Mouse (Mus musculus) heart, embryonic 14.5 days (tissue): ENCODE measurements at regions not wholly inside any gene's neighbourhood (a gene's known extent, or its start where the extent isn't known, plus 50 kb on each side); places are given as distances from the start of the nearest gene placed in this dataset.

Experiments used
- ATAC-seq: fragments of 200-750 bp; cut with Nextera tagmentation; 2 replicates; pipeline ENCODE4 v1.8.0; 2017; ENCODE audit warnings: low read depth, moderate TSS enrichment; ENCODE audit not compliant: insufficient number of reproducible peaks, insufficient read depth, low FRiP score
- H3K27ac ChIP-seq, 2 experiments: fragments of 200-500 bp in 1 of 2; fragments of 300-500 bp in 1 of 2; sonication (generic) in 1 of 2; replicated peaks in 1 of 2; 2 replicates each; pipeline ENCODE4 v1.5.1; 2012 to 2014; ENCODE audit warnings: low read depth in 2 of 2, low read length in 2 of 2, control low read depth in 1 of 2, mild to moderate bottlenecking in 1 of 2, mixed read lengths in 1 of 2; ENCODE audit not compliant: control insufficient read depth in 1 of 2, insufficient read depth in 1 of 2
- H3K27me3 ChIP-seq: fragments of 300-500 bp; sonication (generic); 2 replicates; pipeline ENCODE4 v1.6.1; 2014; ENCODE audit warnings: mild to moderate bottlenecking, low read length, control low read depth; ENCODE audit not compliant: control insufficient read depth, insufficient read depth
- H3K36me3 ChIP-seq: fragments of 300-500 bp; sonication (generic); 2 replicates; pipeline ENCODE4 v1.6.1; 2014; ENCODE audit warnings: mild to moderate bottlenecking, control low read depth, low read length, mixed read lengths; ENCODE audit not compliant: control insufficient read depth, insufficient read depth
- H3K4me1 ChIP-seq, 2 experiments: fragments of 200-500 bp in 1 of 2; fragments of 300-500 bp in 1 of 2; sonication (generic) in 1 of 2; 2 replicates each; pipeline ENCODE4 v1.6.1; 2012 to 2014; ENCODE audit warnings: low read length in 2 of 2, control low read depth in 1 of 2, mixed read lengths in 1 of 2; ENCODE audit not compliant: control insufficient read depth in 2 of 2, insufficient read depth in 2 of 2
- H3K4me2 ChIP-seq: fragments of 300-500 bp; sonication (generic); 2 replicates; pipeline ENCODE4 v1.6.1; 2014; ENCODE audit warnings: mild to moderate bottlenecking, low read length
- H3K4me3 ChIP-seq, 2 experiments: fragments of 200-500 bp in 1 of 2; fragments of 300-500 bp in 1 of 2; sonication (generic) in 1 of 2; 2 replicates each; pipeline ENCODE4 v1.5.1; 2012 to 2014; ENCODE audit warnings: low read length in 2 of 2, mild to moderate bottlenecking in 2 of 2, control low read depth in 1 of 2, low read depth in 1 of 2, moderate library complexity in 1 of 2; ENCODE audit not compliant: control insufficient read depth in 1 of 2, insufficient read depth in 1 of 2
- H3K9ac ChIP-seq: fragments of 300-500 bp; sonication (generic); 2 replicates; pipeline ENCODE4 v1.6.1; 2014; ENCODE audit warnings: mild to moderate bottlenecking, low read length
- H3K9me3 ChIP-seq: fragments of 300-500 bp; sonication (generic); 2 replicates; pipeline ENCODE4 v1.6.1; 2016; ENCODE audit warnings: low read length, control low read depth; ENCODE audit not compliant: control insufficient read depth
- WGBS: fragments of 180-500 bp; shearing (Covaris S2); extraction: QIAGEN DNeasy Blood & Tissue Kit; methylation state at CpG from one replicate; pipeline ENCODE4 v1.1.7; 2014; 5-methylcytosine and 5-hydroxymethylcytosine counted together

GRCm38 (mm10) chr7:111191674-111192073 is 108.8 kb upstream of the Eif4g2 start:
- Histone ChIP-seq H3K36me3 (no peaks in the 10 kb centered on the region), H3K4me1 (peaks cover 4 to 6% of the 10 kb centered on the region in 2 experiments; a peak in 2 of 4 replicates), H3K4me2 (no peak overlapping the region), H3K9me3 (no peaks in the 10 kb centered on the region), H3K9ac (no peak overlapping the region), H3K4me3 (no peak overlapping the region), H3K27me3 (no peaks in the 10 kb centered on the region), H3K27ac (peak overlapping the region in 1 of 2 experiments; percentile 72; a peak in 2 of 4 replicates)
- WGBS, result 31% methylated on average over 4 of the region's 4 CpGs
- peak; percentile 82 for ATAC-seq

- no peaks in the 10 kb centered on the region for H3K36me3 ChIP-seq
- no peak overlapping the region for H3K4me2 ChIP-seq
- no peaks in the 10 kb centered on the region for H3K27me3 ChIP-seq
- no peak overlapping the region for H3K27ac ChIP-seq
- no peaks in the 10 kb centered on the region for H3K9me3 ChIP-seq
- no peak overlapping the region for H3K4me3 ChIP-seq
- no peak for ATAC-seq
- peaks cover 4 to 8% of the 10 kb centered on the region in 2 experiments for H3K4me1 ChIP-seq
- no peak overlapping the region for H3K9ac ChIP-seq
Measured at GRCm38 (mm10) chr7:111191216-111191615, 108.4 kb upstream of the Eif4g2 start.

GRCm38 (mm10) chr7:111189731-111190130 is 106.9 kb upstream of the Eif4g2 start:
- Histone ChIP-seq H3K9me3 (no peaks in the 10 kb centered on the region), H3K27ac (no peak overlapping the region), H3K4me3 (no peak overlapping the region), H3K36me3 (no peaks in the 10 kb centered on the region), H3K4me1 (peaks cover 9 to 20% of the 10 kb centered on the region in 2 experiments), H3K27me3 (no peaks in the 10 kb centered on the region), H3K9ac (no peak overlapping the region), H3K4me2 (no peak overlapping the region)
- WGBS, result 83% methylated on average over 4 of the region's 4 CpGs
- ATAC-seq, result no peak

DNA sequence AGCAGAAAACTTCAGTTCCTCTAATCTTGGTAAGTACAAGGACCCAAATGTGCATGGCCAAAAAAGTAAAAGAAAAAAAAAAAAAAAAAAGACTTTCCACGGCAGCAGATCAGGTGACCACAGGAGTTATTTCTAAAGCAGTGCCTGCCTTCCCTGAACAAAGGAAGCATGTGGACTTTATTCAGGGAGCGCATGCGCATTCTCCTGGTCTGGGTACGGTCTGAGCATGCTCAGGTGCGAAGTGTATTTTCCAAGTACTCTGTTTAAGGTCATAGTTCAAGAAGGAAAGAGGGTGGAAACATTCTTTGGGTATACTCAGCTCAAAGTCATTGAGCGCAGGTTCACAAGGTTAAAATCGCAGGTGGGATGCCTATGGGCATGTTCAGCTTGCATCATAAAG is 103.1 kb upstream of the Eif4g2 start:
- H3K27ac ChIP-seq, result no peak overlapping the region
- H3K36me3 ChIP-seq, result no peaks in the 10 kb centered on the region
- H3K4me2 ChIP-seq, result no peak overlapping the region
- H3K4me3 ChIP-seq, result no peak overlapping the region
- no peak for ATAC-seq
- WGBS, result 72% methylated on average over 7 of the region's 7 CpGs
- peaks cover 7 to 33% of the 10 kb centered on the region in 2 experiments; a peak in 3 of 4 replicates for H3K4me1 ChIP-seq
- no peak overlapping the region for H3K9ac ChIP-seq
- H3K27me3 ChIP-seq, result no peaks in the 10 kb centered on the region
- H3K9me3 ChIP-seq, result no peaks in the 10 kb centered on the region

GRCm38 (mm10) chr7:111183512-111183911 is 100.7 kb upstream of the Eif4g2 start:
- peaks cover 20 to 49% of the 10 kb centered on the region in 2 experiments for H3K4me1 ChIP-seq
- peak overlapping the region; percentile 49 to 58; a peak in 3 of 4 replicates for H3K27ac ChIP-seq
- no peak overlapping the region for H3K4me2 ChIP-seq
- H3K36me3 ChIP-seq, result no peaks in the 10 kb centered on the region
- H3K4me3 ChIP-seq, result no peak overlapping the region
- no peak for ATAC-seq
- no peaks in the 10 kb centered on the region for H3K27me3 ChIP-seq
- no peaks in the 10 kb centered on the region for H3K9me3 ChIP-seq
- 47% methylated on average over 3 of the region's 3 CpGs for WGBS
- H3K9ac ChIP-seq, result no peak overlapping the region

- 32% methylated on average over 3 of the region's 3 CpGs for WGBS
- no peak for ATAC-seq
Measured at GRCm38 (mm10) chr7:111182319-111182718, 99.5 kb upstream of the Eif4g2 start.

DNA sequence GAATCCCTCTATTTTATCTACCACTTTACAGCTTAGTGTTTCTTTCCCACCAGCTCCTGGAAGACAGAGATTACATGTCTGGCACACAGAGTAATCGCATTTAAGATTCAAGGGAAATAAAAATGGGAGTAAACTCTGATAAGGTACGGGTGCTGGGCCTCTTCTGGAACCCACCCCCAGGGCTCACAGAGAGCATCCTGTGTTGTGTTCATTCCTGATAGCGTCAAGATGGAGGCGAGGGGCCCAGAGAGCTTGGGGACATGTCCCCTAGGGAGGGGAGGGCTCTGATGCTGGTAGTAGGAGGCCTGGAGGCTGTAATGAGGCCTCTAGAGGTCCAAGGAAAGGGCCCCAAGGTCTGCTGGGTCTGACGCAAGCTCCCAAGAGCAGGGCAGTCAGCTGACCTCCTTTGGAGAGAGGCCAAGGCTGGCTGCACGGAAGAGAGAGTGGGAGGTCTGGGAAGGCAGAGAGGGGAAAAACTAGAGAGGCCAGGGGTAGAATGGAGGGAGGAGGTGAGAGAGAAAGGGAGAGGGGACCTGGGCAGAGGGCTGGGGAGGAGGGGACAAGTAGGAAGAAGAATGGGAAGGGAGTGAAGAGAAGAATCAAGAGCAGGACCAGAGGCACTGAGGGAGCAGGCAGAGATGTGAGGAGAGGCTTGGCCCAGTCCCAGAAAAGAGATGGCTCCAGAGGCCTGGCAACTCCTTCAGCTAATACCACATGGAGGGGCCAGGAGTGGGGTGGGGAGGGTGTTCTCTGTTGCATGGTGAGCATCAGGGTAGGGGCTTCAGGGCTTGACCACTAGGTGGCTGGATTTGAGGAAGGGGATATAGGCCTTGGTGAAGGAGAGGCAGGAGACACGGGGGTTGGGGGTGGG is 96.8 kb upstream of the Eif4g2 start:
- no peak overlapping the region for H3K4me3 ChIP-seq
- peak; percentile 85 for ATAC-seq
- H3K36me3 ChIP-seq, result no peaks in the 10 kb centered on the region
- H3K27me3 ChIP-seq, result no peaks in the 10 kb centered on the region
- WGBS, result 30% methylated on average over 7 of the region's 7 CpGs
- peak overlapping the region; percentile 84 to 88 for H3K27ac ChIP-seq
- H3K4me2 ChIP-seq, result peak overlapping the region; percentile 11
- H3K9ac ChIP-seq, result peak overlapping the region; percentile 44; the same call in 1 of the 2 replicates
- no peaks in the 10 kb centered on the region for H3K9me3 ChIP-seq
- H3K4me1 ChIP-seq, result peaks cover 21 to 35% of the 10 kb centered on the region in 2 experiments

More at GRCm38 (mm10) chr7:111182319-111182718, 99.5 kb upstream of the Eif4g2 start:
- peaks cover 20 to 49% of the 10 kb centered on the region in 2 experiments for H3K4me1 ChIP-seq
- no peak overlapping the region for H3K9ac ChIP-seq
- H3K27ac ChIP-seq, result no peak overlapping the region
- H3K4me3 ChIP-seq, result no peak overlapping the region
- no peaks in the 10 kb centered on the region for H3K27me3 ChIP-seq
- H3K36me3 ChIP-seq, result no peaks in the 10 kb centered on the region
- no peak overlapping the region for H3K4me2 ChIP-seq
- no peaks in the 10 kb centered on the region for H3K9me3 ChIP-seq
